Mouse (Mus musculus) central nervous system, embryonic 14 days (tissue): ENCODE results near the gene Gm20917. TPM values are rescaled to one million over a fixed set of nuclear protein-coding genes. Genes with fewer than 3 reads are reported as not detected.

Source experiments
- polyA plus RNA-seq: library from polyadenylated mRNA; depleted of rRNA; stranded (reverse); fragments of >200 nt; gene quantifications from 2 replicates; pipeline ENCODE4 v1.2.3, GENCODE M21; 2012; rRNA removed

Gene Gm20917
- not detected in 2 replicates for polyA plus RNA-seq

DNA sequence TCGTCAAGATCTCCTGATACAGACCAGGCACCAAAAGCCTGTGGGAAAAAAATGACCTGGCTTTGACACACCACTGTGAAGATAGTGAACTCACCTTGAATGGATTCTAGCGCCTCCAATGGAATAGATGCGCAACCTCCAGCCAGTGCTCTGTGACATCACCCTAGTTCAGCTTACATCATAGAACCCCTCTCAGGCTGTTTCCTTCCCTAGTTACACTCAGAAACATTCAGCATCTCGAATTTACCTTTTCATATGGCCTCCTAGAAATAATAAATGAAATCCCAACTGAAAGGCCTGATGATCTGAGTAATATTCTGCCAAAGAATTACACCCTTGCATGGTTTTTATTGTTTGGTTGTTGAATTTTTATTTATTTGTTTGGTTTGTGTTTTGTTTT is at the start of gene Gm20917:
Gm20917 (minus strand) TSS at position 101 of the 400 bp plus-strand sequence.

Other genes with a start within 250 kb of the Gm20917 start
- not detected in 2 replicates for gene Gm20916, start 168.4 kb upstream of the Gm20917 start, polyA plus RNA-seq